Mouse (Mus musculus): Measurements from ENCODE around the gene Gm29609. TPM values are rescaled to one million over a fixed set of nuclear protein-coding genes. Genes with fewer than 3 reads are reported as not detected.

Gene Gm29609
- total and polyA plus RNA-seq, 3 experiments = 0.57 to 2.7 (median 1.2) TPM

DNA sequence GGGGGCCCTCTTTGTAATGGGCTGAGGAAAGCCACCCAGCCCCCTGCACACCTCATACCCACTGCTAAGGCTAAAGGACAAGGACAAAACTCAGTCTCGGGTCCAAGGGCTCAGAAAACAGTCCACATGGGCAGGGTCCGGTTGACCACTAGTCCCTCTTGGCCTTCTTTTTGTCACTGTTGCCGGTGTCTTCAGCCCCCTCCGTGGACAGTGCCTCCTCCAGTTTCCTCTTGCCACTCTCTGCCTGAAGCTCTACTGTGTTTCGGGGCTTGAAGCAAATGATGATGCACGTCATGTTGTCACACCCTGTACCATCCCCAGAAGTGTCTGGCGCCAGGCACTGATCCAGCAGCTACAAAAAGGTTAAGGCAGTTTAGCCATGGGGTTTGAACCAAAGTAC is 23.2 kb upstream of the Gm29609 start:
- TF ChIP-seq ZNF384 (IDR thresholded peaks at IDR 0.05; ENCODE audit: low read depth, low read length) = no peak
- in situ Hi-C loops (cut with MboI; ENCODE audit: low pct_ligation_motif_present, low pct_unique_long_range_greater_than_20kb, low sequenced_read_pairs) (no loop called here), dilution Hi-C loops (cut with MboI; ENCODE audit: extremely low pct_ligation_motif_present, extremely low pct_unique_long_range_greater_than_20kb, low sequenced_read_pairs) (no loop called here)
- Histone ChIP-seq H3K9ac (ENCODE audit: insufficient read depth, low read depth) (peak overlapping the region; percentile 60), H3K4me3 (replicated peaks in 1 of 3; ENCODE audit: low read depth in 2 of 3, low read length in 2 of 3, poor library complexity in 1 of 3) (peak overlapping the region in 2 of 3 experiments; percentile 68 to 81), H3K79me2 (replicated peaks; ENCODE audit: control insufficient read depth, extremely low read depth, insufficient read depth, poor library complexity, severe bottlenecking) (peaks cover 18% of the 10 kb centered on the region), H3K36me3 (replicated peaks in 1 of 2; ENCODE audit: control insufficient read depth in 1 of 2, insufficient read depth in 1 of 2, low read length in 1 of 2) (peaks cover 71 to 84% of the 10 kb centered on the region in 2 experiments), H3K9me3 (replicated peaks; ENCODE audit: low read length) (no peaks in the 10 kb centered on the region), H3K4me2 (ENCODE audit: insufficient read depth, low read depth, poor library complexity, severe bottlenecking) (peak overlapping the region; percentile 67; the same call in 1 of the 2 replicates), H3K4me1 (ENCODE audit: control insufficient read depth in 1 of 2, insufficient read depth in 2 of 2) (peaks cover 6 to 23% of the 10 kb centered on the region in 2 experiments), H3K27me3 (replicated peaks) (no peaks in the 10 kb centered on the region), H3K27ac (ENCODE audit: insufficient read depth, low read depth) (peak overlapping the region; percentile 64)
- no peak for DNase-seq (ENCODE audit: extremely low read depth)

DNA sequence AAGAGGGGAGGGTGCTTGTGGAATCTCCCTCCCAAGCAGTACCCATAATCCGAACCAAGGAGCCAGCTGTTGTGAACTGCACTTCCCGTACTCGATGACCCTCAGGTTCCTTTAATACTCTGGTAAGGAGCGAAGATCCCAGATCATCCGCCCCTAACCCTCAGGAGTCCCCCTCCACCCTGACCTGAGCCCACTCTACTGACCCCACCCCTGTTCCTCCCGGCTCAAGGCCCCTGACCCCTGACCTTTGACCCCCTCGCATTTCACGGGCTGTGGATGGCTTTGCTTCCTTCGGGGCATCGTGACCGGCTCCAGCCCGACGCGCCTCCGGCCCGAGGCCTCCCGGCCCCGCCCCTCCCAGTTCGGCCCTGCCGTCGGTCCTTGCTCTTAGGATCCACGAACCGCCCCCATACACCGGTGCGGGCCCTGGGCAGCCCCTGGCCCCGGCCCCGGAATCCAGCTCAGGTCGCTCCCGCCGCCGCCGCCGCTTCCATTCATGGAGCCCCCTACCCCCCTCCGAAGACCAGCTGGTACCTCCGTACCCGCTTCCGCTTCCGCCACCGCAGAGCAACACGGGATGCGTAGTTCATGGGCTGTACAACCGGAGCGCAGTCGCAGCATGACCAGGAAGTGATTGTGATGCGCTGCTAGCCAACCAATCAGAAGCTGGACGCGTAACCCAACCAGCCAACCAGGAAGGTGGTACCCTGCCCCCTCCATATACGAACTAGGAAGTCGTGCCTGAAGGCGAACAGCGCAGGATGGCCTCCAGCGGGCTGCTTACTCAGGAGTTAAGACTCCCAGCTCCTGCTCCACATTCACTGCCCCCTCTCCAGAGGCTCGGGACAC is 22.3 kb upstream of the Gm29609 start, which contains the start of gene Zfp513:
TSS of gene Zfp513 (minus strand) at position 562 of the 849 bp plus-strand sequence.
- Histone ChIP-seq H3K9ac (ENCODE audit: insufficient read depth, low read depth) (peak within 1 kb of the TSS; percentile 92), H3K4me2 (ENCODE audit: insufficient read depth, low read depth, poor library complexity, severe bottlenecking) (peak within 1 kb of the TSS; percentile 94), H3K79me2 (replicated peaks; ENCODE audit: control insufficient read depth, extremely low read depth, insufficient read depth, poor library complexity, severe bottlenecking) (peaks cover 8% of the 10 kb centered on the region), H3K27ac (ENCODE audit: insufficient read depth, low read depth) (peak within 1 kb of the TSS; percentile 77), H3K4me1 (ENCODE audit: control insufficient read depth in 1 of 2, insufficient read depth in 2 of 2) (peaks cover 6 to 23% of the 10 kb centered on the region in 2 experiments), H3K9me3 (replicated peaks; ENCODE audit: low read length) (no peaks in the 10 kb centered on the region), H3K27me3 (replicated peaks) (no peaks in the 10 kb centered on the region), H3K4me3 (replicated peaks in 1 of 3; ENCODE audit: low read depth in 2 of 3, low read length in 2 of 3, poor library complexity in 1 of 3) (peak within 1 kb of the TSS; percentile 64 to 81 (median 78)), H3K36me3 (replicated peaks in 1 of 2; ENCODE audit: control insufficient read depth in 1 of 2, insufficient read depth in 1 of 2, low read length in 1 of 2) (peaks cover 71 to 84% of the 10 kb centered on the region in 2 experiments)
- dilution Hi-C loops (cut with MboI; ENCODE audit: extremely low pct_ligation_motif_present, extremely low pct_unique_long_range_greater_than_20kb, low sequenced_read_pairs) (no loop called here), in situ Hi-C loops (cut with MboI; ENCODE audit: low pct_ligation_motif_present, low pct_unique_long_range_greater_than_20kb, low sequenced_read_pairs) (no loop called here)
- TF ChIP-seq TBP (conservative IDR thresholded peaks at IDR 0.05; ENCODE audit: low read depth, low read length) (peak; percentile 76; the same call in 1 of the 2 replicates), UBTF (IDR thresholded peaks at IDR 0.05; ENCODE audit: low read depth, low read length) (peak; percentile 62; the same call in 1 of the 2 replicates), HCFC1 (IDR thresholded peaks at IDR 0.05; ENCODE audit: low read depth, low read length) (peak; percentile 94), IRF4 (IDR thresholded peaks at IDR 0.05; ENCODE audit: low read depth, low read length) (peak; percentile 52; the same call in 1 of the 2 replicates), CHD2 (IDR thresholded peaks at IDR 0.05; ENCODE audit: low read length) (peak; percentile 99), NRF1 (IDR thresholded peaks at IDR 0.05; ENCODE audit: low read depth, low read length) (peak; percentile 93), USF2 (conservative IDR thresholded peaks at IDR 0.05; ENCODE audit: low read depth, low read length) (no peak), SIN3A (IDR thresholded peaks at IDR 0.05; ENCODE audit: low read length) (peak; percentile 90), ETS1 (conservative IDR thresholded peaks at IDR 0.05; ENCODE audit: low read depth, low read length) (peak; percentile 20; the same call in 1 of the 2 replicates), ELF1 (IDR thresholded peaks at IDR 0.05; ENCODE audit: low read depth, low read length) (peak; percentile 99), PAX5 (IDR thresholded peaks at IDR 0.05; ENCODE audit: low read length) (no peak), MEF2A (IDR thresholded peaks at IDR 0.05; ENCODE audit: borderline replicate concordance, low read depth, low read length) (peak; percentile 52; the same call in 1 of the 2 replicates), TCF12 (IDR thresholded peaks at IDR 0.05; ENCODE audit: low read depth, low read length) (no peak), MAX (IDR thresholded peaks at IDR 0.05; ENCODE audit: low read length) (peak; percentile 39; the same call in 1 of the 2 replicates), CHD1 (IDR thresholded peaks at IDR 0.05; ENCODE audit: low read depth, low read length) (no peak), MXI1 (IDR thresholded peaks at IDR 0.05; ENCODE audit: low read depth, low read length) (peak; percentile 44), POLR2A (IDR thresholded peaks at IDR 0.05; ENCODE audit: low read depth, low read length) (peak; percentile 79), GABPA (IDR thresholded peaks at IDR 0.05; ENCODE audit: insufficient replicate concordance, low read depth, low read length) (peak; percentile 61; the same call in 1 of the 2 replicates), ZKSCAN1 (IDR thresholded peaks at IDR 0.05; ENCODE audit: borderline replicate concordance, low read depth, low read length) (no peak), KAT2A (IDR thresholded peaks at IDR 0.05; ENCODE audit: insufficient replicate concordance, low read length) (peak; percentile 96; the same call in 1 of the 2 replicates), JUN (IDR thresholded peaks at IDR 0.05; ENCODE audit: insufficient read depth, low read depth, low read length) (no peak), USF1 (IDR thresholded peaks at IDR 0.05; ENCODE audit: low read depth, low read length) (peak; percentile 42), MAZ (IDR thresholded peaks at IDR 0.05; ENCODE audit: low read depth, low read length) (0 out of 2 replicates have a peak, but pooled peaks have one; percentile 44), POLR2AphosphoS2 (IDR thresholded peaks at IDR 0.05; ENCODE audit: low read depth, low read length) (peak; percentile 98)
- peak; percentile 99 for DNase-seq (ENCODE audit: extremely low read depth)
